Mouse (Mus musculus) heart, adult 2 months (tissue): ENCODE measurements at regions not wholly inside any gene's neighbourhood (a gene's known extent, or its start where the extent isn't known, plus 50 kb on each side); places are given as distances from the start of the nearest gene placed in this dataset.

ENCODE experiments used
- DNase-seq, 2 experiments: peaks; one replicate each; pipeline ENCODE4 v3.0.0; 2021
- H3K27ac ChIP-seq: fragments of 200-600 bp; 2 replicates; pipeline ENCODE4 v1.8.1; 2022
- H3K27me3 ChIP-seq: fragments of 200-500 bp; 2 replicates; pipeline ENCODE4 v1.6.1; 2012; ENCODE audit warnings: mild to moderate bottlenecking, low read length, inconsistent platforms, mixed read lengths; ENCODE audit not compliant: control insufficient read depth, insufficient read depth
- H3K36me3 ChIP-seq: fragments of 200-500 bp; 2 replicates; pipeline ENCODE4 v1.6.1; 2012; ENCODE audit warnings: low read length, inconsistent platforms; ENCODE audit not compliant: control insufficient read depth, insufficient read depth
- H3K4me1 ChIP-seq: fragments of 200-500 bp; 2 replicates; pipeline ENCODE4 v1.6.1; 2011; ENCODE audit warnings: low read length; ENCODE audit not compliant: control insufficient read depth, insufficient read depth
- H3K4me3 ChIP-seq: fragments of 200-600 bp; 2 replicates; pipeline ENCODE4 v1.8.1; 2022
- H3K79me2 ChIP-seq: fragments of 200-500 bp; replicated peaks from 2 replicates; pipeline ENCODE4 v1.6.1; 2012; ENCODE audit warnings: mild to moderate bottlenecking, inconsistent platforms, low read length, moderate library complexity, mixed read lengths; ENCODE audit not compliant: control insufficient read depth, insufficient read depth
- H3K9ac ChIP-seq: fragments of 200-500 bp; 2 replicates; pipeline ENCODE4 v1.6.1; 2012; ENCODE audit warnings: low read depth, mild to moderate bottlenecking, control low read depth, inconsistent platforms, low read length, mixed read lengths
- CTCF ChIP-seq: fragments of 200-600 bp; IDR thresholded peaks from 2 replicates; pipeline ENCODE4 v1.8.1; 2022; ENCODE audit warnings: antibody characterized with exemption, mild to moderate bottlenecking, moderate library complexity
- EP300 ChIP-seq: fragments of 200-500 bp; IDR thresholded peaks from 2 replicates; pipeline ENCODE4 v1.6.1; 2011; ENCODE audit warnings: low read depth, low read length, control low read depth; ENCODE audit not compliant: insufficient read depth
- POLR2A ChIP-seq: fragments of 200-500 bp; IDR thresholded peaks from 2 replicates; pipeline ENCODE4 v1.6.1; 2011; ENCODE audit warnings: mild to moderate bottlenecking, low read depth, low read length, control low read depth; ENCODE audit not compliant: insufficient read depth
- WGBS: fragments of 180-500 bp; shearing (Covaris S2); methylation state at CpG from one replicate; pipeline ENCODE4 v1.1.7; 2018; 5-methylcytosine and 5-hydroxymethylcytosine counted together
- intact Hi-C: fragments of 180-260 bp; cut with DNase I; formaldehyde crosslinking; loops from one replicate; pipeline ENCODE4 v1.15.1; 2025

GRCm38 (mm10) chr5:52263214-52263613 is 72.9 kb upstream of the Dhx15 start:
- Histone ChIP-seq H3K4me3 (no peak overlapping the region), H3K79me2 (no peaks in the 10 kb centered on the region), H3K27ac (no peak overlapping the region), H3K27me3 (no peaks in the 10 kb centered on the region), H3K36me3 (no peaks in the 10 kb centered on the region), H3K4me1 (no peaks in the 10 kb centered on the region), H3K9ac (no peak overlapping the region)
- intact Hi-C loops: no loop called here
- 87% methylated on average over 11 of the region's 11 CpGs for WGBS
- DNase-seq: no peak
- TF ChIP-seq POLR2A (no peak), CTCF (no peak), EP300 (no peak)

GRCm38 (mm10) chr5:52258075-52258474 is 67.8 kb upstream of the Dhx15 start:
- intact Hi-C loops: no loop called here
- 88% methylated on average over 2 of the region's 2 CpGs for WGBS
- DNase-seq: no peak
- Histone ChIP-seq H3K36me3 (no peaks in the 10 kb centered on the region), H3K4me3 (no peak overlapping the region), H3K79me2 (no peaks in the 10 kb centered on the region), H3K27ac (no peak overlapping the region), H3K27me3 (no peaks in the 10 kb centered on the region), H3K4me1 (no peaks in the 10 kb centered on the region; the same call in 1 of the 2 replicates), H3K9ac (no peak overlapping the region)
- TF ChIP-seq EP300: no peak
- TF ChIP-seq POLR2A: no peak
- no peak for TF ChIP-seq CTCF

GRCm38 (mm10) chr5:52254602-52255071 is 64.3 kb upstream of the Dhx15 start:
- no peaks in the 10 kb centered on the region; the same call in 1 of the 2 replicates for H3K4me1 ChIP-seq
- peak; percentile 32 to 33 for DNase-seq
- H3K27ac ChIP-seq: no peak overlapping the region
- no peaks in the 10 kb centered on the region for H3K36me3 ChIP-seq
- H3K79me2 ChIP-seq: no peaks in the 10 kb centered on the region
- no peak overlapping the region for H3K9ac ChIP-seq
- WGBS: 55% methylated on average over 14 of the region's 14 CpGs
- intact Hi-C loops: no loop called here
- no peaks in the 10 kb centered on the region for H3K27me3 ChIP-seq
- no peak overlapping the region for H3K4me3 ChIP-seq
- TF ChIP-seq CTCF: peak; percentile 15; the same call in 1 of the 2 replicates
- no peak for TF ChIP-seq EP300
- TF ChIP-seq POLR2A: peak; percentile 44; the same call in 1 of the 2 replicates

- no peaks in the 10 kb centered on the region for H3K27me3 ChIP-seq
- WGBS: 60% methylated on average over 7 of the region's 7 CpGs
- H3K36me3 ChIP-seq: no peaks in the 10 kb centered on the region
- no peaks in the 10 kb centered on the region for H3K79me2 ChIP-seq
- no peaks in the 10 kb centered on the region; the same call in 1 of the 2 replicates for H3K4me1 ChIP-seq
- intact Hi-C loops: no loop called here
- TF ChIP-seq EP300: no peak
- TF ChIP-seq POLR2A: no peak
- no peak for TF ChIP-seq CTCF
- no peak for DNase-seq
- H3K27ac ChIP-seq: no peak overlapping the region
- H3K9ac ChIP-seq: no peak overlapping the region
- H3K4me3 ChIP-seq: no peak overlapping the region
These were observed 59.5 kb upstream of the Dhx15 start for GRCm38 (mm10) chr5:52249804-52250203.

- Histone ChIP-seq H3K9ac (no peak overlapping the region), H3K79me2 (no peaks in the 10 kb centered on the region), H3K27me3 (no peaks in the 10 kb centered on the region), H3K27ac (no peak overlapping the region), H3K4me1 (no peaks in the 10 kb centered on the region), H3K36me3 (no peaks in the 10 kb centered on the region), H3K4me3 (no peak overlapping the region)
- TF ChIP-seq CTCF (no peak), EP300 (no peak), POLR2A (no peak)
- intact Hi-C loops: loop anchor here (5.0 kb wide), 2 partner anchors 112 to 127 kb away; no protein-coding TSS in a partner anchor
- no peak for DNase-seq
- WGBS: 66% methylated on average over 4 of the region's 4 CpGs
These were observed 53.6 kb upstream of the Dhx15 start for GRCm38 (mm10) chr5:52243931-52244330.

GRCm38 (mm10) chr5:52242414-52242813 is 52.1 kb upstream of the Dhx15 start:
- intact Hi-C loops: loop anchor here (5.0 kb wide), 2 partner anchors 110 to 125 kb away; no protein-coding TSS in a partner anchor
- H3K27ac ChIP-seq: no peak overlapping the region
- WGBS: 82% methylated on average over 2 of the region's 2 CpGs
- H3K4me3 ChIP-seq: no peak overlapping the region
- H3K79me2 ChIP-seq: no peaks in the 10 kb centered on the region
- no peaks in the 10 kb centered on the region for H3K27me3 ChIP-seq
- H3K9ac ChIP-seq: no peak overlapping the region
- TF ChIP-seq POLR2A (no peak), EP300 (no peak), CTCF (no peak)
- no peaks in the 10 kb centered on the region for H3K36me3 ChIP-seq
- DNase-seq: no peak
- H3K4me1 ChIP-seq: no peaks in the 10 kb centered on the region
